Mouse (Mus musculus) megakaryocyte, embryonic 14.5 days (primary cell): ENCODE measurements at regions not wholly inside any gene's neighbourhood (a gene's known extent, or its start where the extent isn't known, plus 50 kb on each side); places are given as distances from the start of the nearest gene placed in this dataset.

Source experiments
- FLI1 ChIP-seq: IDR thresholded peaks from 2 replicates; pipeline ENCODE4 v1.6.1; 2012; ENCODE audit warnings: low read length, inconsistent platforms, mixed read lengths
- GATA1 ChIP-seq: IDR thresholded peaks from 3 replicates; pipeline ENCODE4 v1.6.1; 2012; ENCODE audit warnings: mixed read lengths, low read length, inconsistent platforms, borderline replicate concordance

DNA sequence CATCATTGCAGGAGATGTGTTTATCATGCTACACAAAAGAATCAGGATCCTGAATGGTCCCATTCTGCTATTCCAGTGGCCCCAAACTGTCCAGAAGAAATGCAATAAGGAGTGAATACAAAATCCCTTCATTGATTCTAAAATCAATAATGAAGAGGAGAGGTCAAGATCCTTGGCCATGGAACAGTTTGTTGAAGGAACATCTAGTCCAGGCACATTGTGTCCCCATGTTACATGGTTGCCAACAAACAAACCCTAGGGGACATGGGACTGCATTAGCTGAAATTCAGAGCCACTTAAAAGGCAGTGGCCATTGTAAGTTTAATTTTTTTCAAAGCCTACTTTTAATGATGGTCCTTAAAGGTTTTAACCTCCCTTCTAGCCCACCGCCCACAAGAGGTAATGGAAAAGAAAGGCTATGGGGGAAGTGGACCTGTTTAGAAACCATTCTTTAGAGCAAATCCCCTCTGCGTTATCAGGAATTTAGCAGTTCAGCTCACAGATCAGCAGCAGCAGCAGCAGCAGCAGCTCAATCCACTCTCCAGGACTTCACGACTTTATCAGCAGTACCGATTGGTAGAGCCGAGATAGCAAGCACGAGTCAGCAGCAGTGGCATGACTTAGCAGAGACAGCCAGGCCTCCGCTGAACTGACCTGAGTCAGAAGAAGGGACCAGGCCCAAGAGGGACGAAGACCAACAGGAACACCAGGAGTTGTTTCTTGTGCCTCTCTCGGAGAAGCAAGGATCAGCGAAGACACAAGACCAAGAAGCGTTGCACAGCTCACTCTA lies 268.3 kb downstream of the Setd4 start:
- TF ChIP-seq GATA1 (no peak), FLI1 (no peak)
